In genomic region chr10:62883933-62884372, GRCm38 (mm10) we compare ENCODE assay signal across 9 mouse cellular contexts. TPM values are rescaled to one million over a fixed set of nuclear protein-coding genes. Genes with fewer than 3 reads are reported as not detected.
DNase-seq lines count a peak whose midpoint lies in the region; ATAC-seq and TF ChIP-seq lines count a peak whose summit lies in the region.
"Had no signal": no experiment of that assay in that cellular context is flagged by ENCODE, and none has a peak within 500 bp of the region (broad histone marks: within the 10 kb centered on the region; RNA-seq: fewer than 3 reads in every experiment).

No protein-coding gene starts in this region.

- peaks cover 8 to 37% of the 10 kb centered on the region in 2 experiments for H3K4me1 ChIP-seq in CH12.LX (ENCODE audit: control insufficient read depth in 1 of 2, insufficient read depth in 2 of 2)
- H3K4me1 ChIP-seq in limb, embryonic 15.5 days = peaks cover 6% of the 10 kb centered on the region; the same call in 1 of the 2 replicates

- no peaks in the 10 kb centered on the region for H3K36me3 ChIP-seq in CH12.LX (replicated peaks in 1 of 2; ENCODE audit: control insufficient read depth in 1 of 2, insufficient read depth in 1 of 2, low read length in 1 of 2)
- peaks cover 9% of the 10 kb centered on the region for H3K36me3 ChIP-seq in limb, embryonic 15.5 days

- WGBS in limb, embryonic 15.5 days = 13% methylated on average over 9 of the region's 9 CpGs

- H3K27ac ChIP-seq in CH12.LX (ENCODE audit: insufficient read depth, low read depth) = peak overlapping the region; percentile 96
- H3K27ac ChIP-seq in limb, embryonic 15.5 days = no peak overlapping the region

- no peak overlapping the region for H3K4me3 ChIP-seq in CH12.LX (replicated peaks in 1 of 3; ENCODE audit: low read depth in 2 of 3, low read length in 2 of 3, poor library complexity in 1 of 3)
- no peak overlapping the region for H3K4me3 ChIP-seq in limb, embryonic 15.5 days

- peak; percentile 19 for TF ChIP-seq RAD21 in CH12.LX (IDR thresholded peaks at IDR 0.05; ENCODE audit: low read depth, low read length)

- in situ Hi-C loops in CH12.LX (cut with MboI; ENCODE audit: low pct_ligation_motif_present, low pct_unique_long_range_greater_than_20kb, low sequenced_read_pairs) = no loop called here

- H3K27me3 ChIP-seq in CH12.LX (replicated peaks) = no peaks in the 10 kb centered on the region
- H3K27me3 ChIP-seq in limb, embryonic 15.5 days = no peaks in the 10 kb centered on the region

- H3K79me2 ChIP-seq in CH12.LX (replicated peaks; ENCODE audit: control insufficient read depth, extremely low read depth, insufficient read depth, poor library complexity, severe bottlenecking) = no peaks in the 10 kb centered on the region

- peak in 1 of 2 experiments; percentile 55; a peak in 2 of 4 replicates for TF ChIP-seq CTCF in CH12.LX (conservative IDR thresholded peaks at IDR 0.05 in 1 of 2, IDR thresholded peaks at IDR 0.05 in 1 of 2; ENCODE audit: low read depth in 2 of 2, low read length in 2 of 2)

- intact Hi-C loops in left cerebral cortex, postnatal 14 days (cut with DNase I) = no loop called here

- H3K9ac ChIP-seq in CH12.LX (ENCODE audit: insufficient read depth, low read depth) = peak overlapping the region; percentile 72
- no peak overlapping the region for H3K9ac ChIP-seq in limb, embryonic 15.5 days

- peak overlapping the region; percentile 74 for H3K4me2 ChIP-seq in CH12.LX (ENCODE audit: insufficient read depth, low read depth, poor library complexity, severe bottlenecking)
- 0 out of 2 replicates have a peak overlapping the region, but pooled peaks have one; percentile 0 for H3K4me2 ChIP-seq in limb, embryonic 15.5 days

- no peak for ATAC-seq in limb, embryonic 15.5 days (ENCODE audit: insufficient number of reproducible peaks, low FRiP score, low TSS enrichment, low read depth)

- peak; percentile 35 to 48 for DNase-seq in kidney, postnatal 4 days
- no peak for DNase-seq in kidney, adult 18-20 months
- DNase-seq in CH12.LX (ENCODE audit: extremely low read depth) = peak; percentile 82
- DNase-seq in T-cell, adult 2 months (ENCODE audit: low spot score) = peak; percentile 13
- DNase-seq in layer of hippocampus, adult 18-20 months (ENCODE audit: low spot score in 2 of 2) = no peak
- DNase-seq in urinary bladder, postnatal 25 days (ENCODE audit: low spot score) = no peak
- DNase-seq in left cerebral cortex, postnatal 14 days (ENCODE audit: low spot score in 2 of 2) = no peak
- DNase-seq: cerebellum, postnatal 25 days had no signal

- H3K9me3 ChIP-seq in CH12.LX (replicated peaks; ENCODE audit: low read length) = peaks cover 11% of the 10 kb centered on the region
- H3K9me3 ChIP-seq in limb, embryonic 15.5 days = no peaks in the 10 kb centered on the region

- dilution Hi-C loops in CH12.LX (cut with MboI; ENCODE audit: extremely low pct_ligation_motif_present, extremely low pct_unique_long_range_greater_than_20kb, low sequenced_read_pairs) = no loop called here

- TF ChIP-seq EP300 in CH12.LX (IDR thresholded peaks at IDR 0.05; ENCODE audit: low read length) = peak; percentile 9

- peak; percentile 39; the same call in 1 of the 2 replicates for TF ChIP-seq POLR2A in CH12.LX (IDR thresholded peaks at IDR 0.05; ENCODE audit: low read depth, low read length)

TF ChIP-seq in CH12.LX, 34 proteins besides CTCF, POLR2A, EP300 and RAD21:
- no peak for TF ChIP-seq SMC3 (IDR thresholded peaks at IDR 0.05; ENCODE audit: low read depth, low read length)
- TF ChIP-seq RCOR1 (conservative IDR thresholded peaks at IDR 0.05; ENCODE audit: low read depth, low read length) = peak; percentile 69; the same call in 1 of the 2 replicates
- TF ChIP-seq ZNF384 (IDR thresholded peaks at IDR 0.05; ENCODE audit: low read depth, low read length) = peak; percentile 70
- TF ChIP-seq E2F4 (IDR thresholded peaks at IDR 0.05; ENCODE audit: insufficient replicate concordance, low read depth, low read length) = no peak
- TF ChIP-seq IRF4 (IDR thresholded peaks at IDR 0.05; ENCODE audit: low read depth, low read length) = peak; percentile 48
- peak; percentile 86; the same call in 1 of the 2 replicates for TF ChIP-seq CHD1 (IDR thresholded peaks at IDR 0.05; ENCODE audit: low read depth, low read length)
- TF ChIP-seq NELFE (IDR thresholded peaks at IDR 0.05; ENCODE audit: low read depth, low read length) = 0 out of 2 replicates have a peak, but pooled peaks have one; percentile 50
- no peak for TF ChIP-seq USF1 (IDR thresholded peaks at IDR 0.05; ENCODE audit: low read depth, low read length)
- TF ChIP-seq POLR2AphosphoS2 (IDR thresholded peaks at IDR 0.05; ENCODE audit: low read depth, low read length) = no peak
- TF ChIP-seq JUND (conservative IDR thresholded peaks at IDR 0.05; ENCODE audit: low read depth, low read length) = 0 out of 2 replicates have a peak, but pooled peaks have one; percentile 21
- TF ChIP-seq KAT2A (IDR thresholded peaks at IDR 0.05; ENCODE audit: insufficient replicate concordance, low read length) = no peak
- TF ChIP-seq PAX5 (IDR thresholded peaks at IDR 0.05; ENCODE audit: low read length) = no peak
- TF ChIP-seq GABPA (IDR thresholded peaks at IDR 0.05; ENCODE audit: insufficient replicate concordance, low read depth, low read length) = no peak
- TF ChIP-seq MAZ (IDR thresholded peaks at IDR 0.05; ENCODE audit: low read depth, low read length) = peak; percentile 84
- TF ChIP-seq MYC (IDR thresholded peaks at IDR 0.05; ENCODE audit: low read depth, low read length) = no peak
- peak; percentile 42 for TF ChIP-seq MEF2A (IDR thresholded peaks at IDR 0.05; ENCODE audit: borderline replicate concordance, low read depth, low read length)
- no peak for TF ChIP-seq ZKSCAN1 (IDR thresholded peaks at IDR 0.05; ENCODE audit: borderline replicate concordance, low read depth, low read length)
- no peak for TF ChIP-seq TBP (conservative IDR thresholded peaks at IDR 0.05; ENCODE audit: low read depth, low read length)
- no peak for TF ChIP-seq MAFK (IDR thresholded peaks at IDR 0.05; ENCODE audit: insufficient replicate concordance, low read length)
- TF ChIP-seq NRF1 (IDR thresholded peaks at IDR 0.05; ENCODE audit: low read depth, low read length) = 0 out of 2 replicates have a peak, but pooled peaks have one; percentile 23
- TF ChIP-seq TCF12 (IDR thresholded peaks at IDR 0.05; ENCODE audit: low read depth, low read length) = peak; percentile 47; the same call in 1 of the 2 replicates
- peak; percentile 57; the same call in 1 of the 2 replicates for TF ChIP-seq MAX (IDR thresholded peaks at IDR 0.05; ENCODE audit: low read length)
- TF ChIP-seq USF2 (conservative IDR thresholded peaks at IDR 0.05; ENCODE audit: low read depth, low read length) = no peak
- TF ChIP-seq UBTF (IDR thresholded peaks at IDR 0.05; ENCODE audit: low read depth, low read length) = no peak
- no peak for TF ChIP-seq ZMIZ1 (IDR thresholded peaks at IDR 0.05; ENCODE audit: low read depth, low read length)
- peak; percentile 54; the same call in 1 of the 2 replicates for TF ChIP-seq ETS1 (conservative IDR thresholded peaks at IDR 0.05; ENCODE audit: low read depth, low read length)
- peak; percentile 35; the same call in 1 of the 2 replicates for TF ChIP-seq BHLHE40 (IDR thresholded peaks at IDR 0.05; ENCODE audit: low read depth, low read length)
- TF ChIP-seq JUN (IDR thresholded peaks at IDR 0.05; ENCODE audit: insufficient read depth, low read depth, low read length) = no peak
- TF ChIP-seq ZC3H11A (IDR thresholded peaks at IDR 0.05; ENCODE audit: low read depth, low read length) = no peak
- TF ChIP-seq HCFC1 (IDR thresholded peaks at IDR 0.05; ENCODE audit: low read depth, low read length) = peak; percentile 32; the same call in 1 of the 2 replicates
- TF ChIP-seq CHD2 (IDR thresholded peaks at IDR 0.05; ENCODE audit: low read length) = peak; percentile 38; the same call in 1 of the 2 replicates
- TF ChIP-seq ELF1 (IDR thresholded peaks at IDR 0.05; ENCODE audit: low read depth, low read length) = peak; percentile 65
- peak; percentile 65 for TF ChIP-seq SIN3A (IDR thresholded peaks at IDR 0.05; ENCODE audit: low read length)
- TF ChIP-seq MXI1 (IDR thresholded peaks at IDR 0.05; ENCODE audit: low read depth, low read length) = 0 out of 2 replicates have a peak, but pooled peaks have one; percentile 57
TF ChIP-seq in CH12.LX: peak in this region for 18.

RNA-seq across cellular contexts. Expression of gene Tet1, which starts 24.8 kb away (rescaled TPM):
- total RNA-seq in CH12.LX (2012; rRNA removed) = 0.50 and 0.55 TPM in 2 replicates
- total RNA-seq in CH12.LX (2014; rRNA removed) = 0.23 and 0.31 TPM in 2 replicates
- 0.34 and 0.60 TPM in 2 replicates for polyA plus RNA-seq in CH12.LX (2012; ENCODE audit: insufficient read length, low read depth)
- 22.8 and 24.9 TPM in 2 replicates for polyA plus RNA-seq in limb, embryonic 15.5 days (2015; fragmentation: Nextera tagmentation; extraction: Ambion mirVana)
- total RNA-seq in layer of hippocampus, adult 18-20 months (2021) = 10 to 100 TPM in 1 of 2 experiments, 1 to 10 TPM in 1; 9.6 to 12.6 TPM
- 10 to 100 TPM; 42.6 to 49.5 TPM for total RNA-seq in left cerebral cortex, postnatal 14 days (2021)

RNA-seq across cellular contexts. Expression of gene Slc25a16, which starts 36.5 kb away (rescaled TPM):
- total RNA-seq in CH12.LX (2012; rRNA removed) = 9.8 and 12.0 TPM in 2 replicates
- total RNA-seq in CH12.LX (2014; rRNA removed) = 27.0 TPM in 2 replicates
- polyA plus RNA-seq in CH12.LX (2012; ENCODE audit: insufficient read length, low read depth) = 12.1 and 16.8 TPM in 2 replicates
- polyA plus RNA-seq in limb, embryonic 15.5 days (2015; fragmentation: Nextera tagmentation; extraction: Ambion mirVana) = 12.0 and 12.9 TPM in 2 replicates
- total RNA-seq in layer of hippocampus, adult 18-20 months (2021) = 10 to 100 TPM; 36.9 to 38.3 TPM
- 10 to 100 TPM; 41.0 to 42.8 TPM for total RNA-seq in left cerebral cortex, postnatal 14 days (2021)

Comparison
In these comparisons a context has a peak if more than half of its experiments do, and no peak if none do; other contexts are left out.
1. DNase-seq: peak in kidney, postnatal 4 days (2 of 2), CH12.LX (single experiment) and T-cell, adult 2 months (single experiment); none in kidney, adult 18-20 months (single experiment), layer of hippocampus, adult 18-20 months (0 of 2), urinary bladder, postnatal 25 days (single experiment) and left cerebral cortex, postnatal 14 days (0 of 2).
2. RNA of gene Tet1, which starts 24.8 kb away (total RNA-seq): 42.6 to 49.5 TPM in left cerebral cortex, postnatal 14 days and 9.6 to 12.6 TPM in layer of hippocampus, adult 18-20 months; 0.23 to 0.55 TPM in CH12.LX; every median in the first group is over 4 times any median in the second.